In genomic region chr14:54737634-54738033, GRCm38 (mm10) we compare ENCODE assay signal across 19 mouse cellular contexts. TPM values are rescaled to one million over a fixed set of nuclear protein-coding genes. Genes with fewer than 3 reads are reported as not detected.
DNase-seq lines count a peak whose midpoint lies in the region; ATAC-seq and TF ChIP-seq lines count a peak whose summit lies in the region.
"Had no signal": no experiment of that assay in that cellular context is flagged by ENCODE, and none has a peak within 500 bp of the region (broad histone marks: within the 10 kb centered on the region; RNA-seq: fewer than 3 reads in every experiment).

No protein-coding gene starts in this region.

- H3K4me3 ChIP-seq in forebrain, embryonic 10.5 days, result no peak overlapping the region
- no peak overlapping the region for H3K4me3 ChIP-seq in forebrain, embryonic 14.5 days (ENCODE audit: low read depth, low read length)
- no peak overlapping the region for H3K4me3 ChIP-seq in kidney, embryonic 14.5 days (ENCODE audit: low read length)
- H3K4me3 ChIP-seq in stomach, embryonic 14.5 days (ENCODE audit: low read depth, low read length), result no peak overlapping the region
- H3K4me3 ChIP-seq in stomach, postnatal 0 days (ENCODE audit: low read depth, low read length), result no peak overlapping the region
- H3K4me3 ChIP-seq in limb, embryonic 10.5 days, result no peak overlapping the region
- H3K4me3 ChIP-seq: heart, adult 2 months; lung, embryonic 15.5 days; myocyte; stomach, embryonic 15.5 days had no signal

- H3K9me3 ChIP-seq in forebrain, embryonic 10.5 days, result no peaks in the 10 kb centered on the region
- H3K9me3 ChIP-seq in forebrain, embryonic 14.5 days (replicated peaks; ENCODE audit: control insufficient read depth, low read length), result no peaks in the 10 kb centered on the region
- H3K9me3 ChIP-seq in kidney, embryonic 14.5 days (ENCODE audit: control insufficient read depth, low read length), result no peaks in the 10 kb centered on the region
- H3K9me3 ChIP-seq in stomach, embryonic 14.5 days (ENCODE audit: control insufficient read depth, low read depth, low read length), result no peaks in the 10 kb centered on the region
- H3K9me3 ChIP-seq in stomach, postnatal 0 days (ENCODE audit: control insufficient read depth, low read length), result no peaks in the 10 kb centered on the region
- no peaks in the 10 kb centered on the region for H3K9me3 ChIP-seq in limb, embryonic 10.5 days (replicated peaks)
- H3K9me3 ChIP-seq: lung, embryonic 15.5 days; stomach, embryonic 15.5 days had no signal

- no peak for TF ChIP-seq EP300 in stomach, postnatal 0 days (optimal IDR thresholded peaks at IDR 0.05)

- no peak overlapping the region for H3K9ac ChIP-seq in forebrain, embryonic 14.5 days (ENCODE audit: low read length)
- no peak overlapping the region for H3K9ac ChIP-seq in kidney, embryonic 14.5 days (ENCODE audit: low read depth, low read length)
- H3K9ac ChIP-seq in stomach, embryonic 14.5 days (replicated peaks; ENCODE audit: low read depth, low read length), result no peak overlapping the region
- H3K9ac ChIP-seq in stomach, postnatal 0 days (ENCODE audit: low read length), result no peak overlapping the region
- H3K9ac ChIP-seq: lung, embryonic 15.5 days; stomach, embryonic 15.5 days had no signal

- no peaks in the 10 kb centered on the region for H3K36me3 ChIP-seq in forebrain, embryonic 10.5 days (replicated peaks)
- no peaks in the 10 kb centered on the region for H3K36me3 ChIP-seq in forebrain, embryonic 14.5 days (ENCODE audit: control insufficient read depth, insufficient read depth, low read length)
- no peaks in the 10 kb centered on the region for H3K36me3 ChIP-seq in kidney, embryonic 14.5 days (ENCODE audit: control insufficient read depth, insufficient read depth, low read length)
- H3K36me3 ChIP-seq in stomach, embryonic 14.5 days (ENCODE audit: control insufficient read depth, insufficient read depth, low read length), result no peaks in the 10 kb centered on the region
- H3K36me3 ChIP-seq in stomach, postnatal 0 days (ENCODE audit: control insufficient read depth, insufficient read depth, low read length), result no peaks in the 10 kb centered on the region
- H3K36me3 ChIP-seq in limb, embryonic 10.5 days, result no peaks in the 10 kb centered on the region
- H3K36me3 ChIP-seq: lung, embryonic 15.5 days; stomach, embryonic 15.5 days had no signal

- ATAC-seq in forebrain, embryonic 14.5 days, result no peak
- ATAC-seq in kidney, embryonic 14.5 days (ENCODE audit: low FRiP score, low TSS enrichment), result no peak
- ATAC-seq in stomach, embryonic 14.5 days (ENCODE audit: insufficient number of reproducible peaks, insufficient read depth, low FRiP score, low read depth), result no peak
- no peak for ATAC-seq in stomach, postnatal 0 days (ENCODE audit: low FRiP score, low TSS enrichment)
- ATAC-seq: intestine, postnatal 0 days had no signal

- peaks cover 19% of the 10 kb centered on the region for H3K4me1 ChIP-seq in forebrain, embryonic 10.5 days
- no peaks in the 10 kb centered on the region; the same call in 1 of the 2 replicates for H3K4me1 ChIP-seq in forebrain, embryonic 14.5 days (ENCODE audit: control insufficient read depth, insufficient read depth, low read length)
- H3K4me1 ChIP-seq in kidney, embryonic 14.5 days (ENCODE audit: control insufficient read depth, insufficient read depth, low read length), result peaks cover 4% of the 10 kb centered on the region; the same call in 1 of the 2 replicates
- 0 out of 2 replicates have a peak, but pooled peaks cover 3% of the 10 kb centered on the region for H3K4me1 ChIP-seq in stomach, embryonic 14.5 days (ENCODE audit: control insufficient read depth, insufficient read depth, low read length)
- H3K4me1 ChIP-seq in stomach, postnatal 0 days (replicated peaks; ENCODE audit: control insufficient read depth, insufficient read depth), result no peaks in the 10 kb centered on the region
- H3K4me1 ChIP-seq in limb, embryonic 10.5 days, result peaks cover 7% of the 10 kb centered on the region
- H3K4me1 ChIP-seq: lung, embryonic 15.5 days; stomach, embryonic 15.5 days had no signal

- WGBS in forebrain, embryonic 10.5 days, result 52% methylated on average over 10 of the region's 10 CpGs
- 45% methylated on average over 10 of the region's 10 CpGs for WGBS in forebrain, embryonic 14.5 days
- WGBS in kidney, embryonic 14.5 days, result 84% methylated on average over 10 of the region's 10 CpGs
- WGBS in stomach, embryonic 14.5 days, result 84% methylated on average over 10 of the region's 10 CpGs
- WGBS in stomach, postnatal 0 days, result 86% methylated on average over 10 of the region's 10 CpGs
- 83% methylated on average over 10 of the region's 10 CpGs for WGBS in limb, embryonic 10.5 days

- H3K27ac ChIP-seq in forebrain, embryonic 10.5 days, result 0 out of 2 replicates have a peak overlapping the region, but pooled peaks have one; percentile 20
- H3K27ac ChIP-seq in forebrain, embryonic 14.5 days (ENCODE audit: low read depth, low read length), result no peak overlapping the region
- no peak overlapping the region for H3K27ac ChIP-seq in kidney, embryonic 14.5 days (ENCODE audit: low read depth, low read length)
- H3K27ac ChIP-seq in stomach, embryonic 14.5 days (ENCODE audit: low read length), result 0 out of 2 replicates have a peak overlapping the region, but pooled peaks have one; percentile 27
- H3K27ac ChIP-seq in stomach, postnatal 0 days (replicated peaks), result no peak overlapping the region
- H3K27ac ChIP-seq in limb, embryonic 10.5 days, result no peak overlapping the region
- H3K27ac ChIP-seq: heart, adult 2 months; lung, embryonic 15.5 days; stomach, embryonic 15.5 days had no signal

- no peak for TF ChIP-seq CTCF in stomach, postnatal 0 days (IDR thresholded peaks at IDR 0.05; ENCODE audit: low read depth)

- H3K4me2 ChIP-seq in forebrain, embryonic 14.5 days (ENCODE audit: low read length), result no peak overlapping the region
- H3K4me2 ChIP-seq in kidney, embryonic 14.5 days (replicated peaks; ENCODE audit: low read depth, low read length), result no peak overlapping the region
- no peak overlapping the region for H3K4me2 ChIP-seq in stomach, embryonic 14.5 days (replicated peaks; ENCODE audit: low read depth, low read length)
- H3K4me2 ChIP-seq in stomach, postnatal 0 days (replicated peaks; ENCODE audit: low read depth), result no peak overlapping the region
- H3K4me2 ChIP-seq: liver, embryonic 11.5 days; lung, embryonic 15.5 days; stomach, embryonic 15.5 days had no signal

- no peaks in the 10 kb centered on the region for H3K27me3 ChIP-seq in forebrain, embryonic 10.5 days (ENCODE audit: poor library complexity, severe bottlenecking)
- H3K27me3 ChIP-seq in forebrain, embryonic 14.5 days (replicated peaks; ENCODE audit: control insufficient read depth, insufficient read depth, low read length), result no peaks in the 10 kb centered on the region
- H3K27me3 ChIP-seq in kidney, embryonic 14.5 days (ENCODE audit: control insufficient read depth, insufficient read depth, low read length), result no peaks in the 10 kb centered on the region
- H3K27me3 ChIP-seq in stomach, embryonic 14.5 days (ENCODE audit: control insufficient read depth, insufficient read depth, low read length), result no peaks in the 10 kb centered on the region
- H3K27me3 ChIP-seq in stomach, postnatal 0 days (ENCODE audit: control insufficient read depth, insufficient read depth, low read length), result no peaks in the 10 kb centered on the region
- H3K27me3 ChIP-seq in limb, embryonic 10.5 days (ENCODE audit: low read depth, poor library complexity, severe bottlenecking), result no peaks in the 10 kb centered on the region
- H3K27me3 ChIP-seq: lung, embryonic 15.5 days; stomach, embryonic 15.5 days had no signal

- no peak for DNase-seq in forebrain, embryonic 10.5 days (ENCODE audit: extremely low spot score, low spot score)
- no peak for DNase-seq in forebrain, embryonic 14.5 days (ENCODE audit: low spot score)
- peak; percentile 30 for DNase-seq in kidney, adult 11 months
- no peak for DNase-seq in stomach, postnatal 0 days (ENCODE audit: low spot score)
- no peak for DNase-seq in adrenal gland, postnatal 10 days
- DNase-seq in limb, embryonic 10.5 days (ENCODE audit: low spot score), result no peak
- DNase-seq: adrenal gland, adult 2 months; heart, adult 2 months; thymus, postnatal 36 days had no signal

RNA-seq across cellular contexts. Expression of gene Cebpe, which starts 25.7 kb away (rescaled TPM):
- polyA plus RNA-seq in forebrain, embryonic 10.5 days (2016; fragmentation: Nextera tagmentation; extraction: Ambion mirVana), result not detected in 2 replicates
- not detected in 2 replicates for polyA plus RNA-seq in forebrain, embryonic 14.5 days (2014; fragmentation: Nextera tagmentation; extraction: Ambion mirVana)
- not detected in 2 replicates for polyA plus RNA-seq in kidney, embryonic 14.5 days (2014; fragmentation: Nextera tagmentation; extraction: Ambion mirVana)
- polyA plus RNA-seq in stomach, embryonic 14.5 days (2014; fragmentation: Nextera tagmentation; extraction: Ambion mirVana), result 0.69 TPM in 1 of 2 replicates, not detected in the other
- polyA plus RNA-seq in stomach, postnatal 0 days (2015; fragmentation: Nextera tagmentation; extraction: Ambion mirVana), result 0.10 TPM in 1 of 2 replicates, not detected in the other
- under 1 TPM; 0.57 to 0.70 TPM for total RNA-seq in adrenal gland, postnatal 10 days (2021)
- polyA plus RNA-seq in limb, embryonic 10.5 days (2016; fragmentation: Nextera tagmentation; extraction: Ambion mirVana), result not detected in 2 replicates
- total RNA-seq: adrenal gland, adult 2 months; heart, adult 2 months; left cerebral cortex, postnatal 14 days had no signal
- polyA plus RNA-seq: heart, postnatal 0 days; intestine, postnatal 0 days; lung, embryonic 15.5 days; myocyte had no signal

RNA-seq across cellular contexts. Expression of gene Gm29776, which starts 39.0 kb away (rescaled TPM):
- not detected in 2 replicates for polyA plus RNA-seq in forebrain, embryonic 10.5 days (2016; fragmentation: Nextera tagmentation; extraction: Ambion mirVana)
- polyA plus RNA-seq in forebrain, embryonic 14.5 days (2014; fragmentation: Nextera tagmentation; extraction: Ambion mirVana), result 0.14 and 0.15 TPM in 2 replicates
- polyA plus RNA-seq in kidney, embryonic 14.5 days (2014; fragmentation: Nextera tagmentation; extraction: Ambion mirVana), result 0.08 and 0.16 TPM in 2 replicates
- polyA plus RNA-seq in stomach, embryonic 14.5 days (2014; fragmentation: Nextera tagmentation; extraction: Ambion mirVana), result 0.17 and 0.24 TPM in 2 replicates
- 0.08 and 0.11 TPM in 2 replicates for polyA plus RNA-seq in stomach, postnatal 0 days (2015; fragmentation: Nextera tagmentation; extraction: Ambion mirVana)
- total RNA-seq in adrenal gland, postnatal 10 days (2021), result not detected
- 0.10 and 0.16 TPM in 2 replicates for polyA plus RNA-seq in limb, embryonic 10.5 days (2016; fragmentation: Nextera tagmentation; extraction: Ambion mirVana)
- total RNA-seq: adrenal gland, adult 2 months; heart, adult 2 months; left cerebral cortex, postnatal 14 days; megakaryocyte progenitor cell, adult 5-6 weeks had no signal
- polyA plus RNA-seq: intestine, postnatal 0 days had no signal

RNA-seq across cellular contexts. Expression of gene Slc7a8, which starts 44.1 kb away (rescaled TPM):
- 1.0 and 2.3 TPM in 2 replicates for polyA plus RNA-seq in forebrain, embryonic 10.5 days (2016; fragmentation: Nextera tagmentation; extraction: Ambion mirVana)
- polyA plus RNA-seq in forebrain, embryonic 14.5 days (2014; fragmentation: Nextera tagmentation; extraction: Ambion mirVana), result 6.9 and 9.8 TPM in 2 replicates
- polyA plus RNA-seq in kidney, embryonic 14.5 days (2014; fragmentation: Nextera tagmentation; extraction: Ambion mirVana), result 5.8 and 12.1 TPM in 2 replicates
- polyA plus RNA-seq in stomach, embryonic 14.5 days (2014; fragmentation: Nextera tagmentation; extraction: Ambion mirVana), result 5.4 and 5.8 TPM in 2 replicates
- 3.1 and 4.2 TPM in 2 replicates for polyA plus RNA-seq in stomach, postnatal 0 days (2015; fragmentation: Nextera tagmentation; extraction: Ambion mirVana)
- total RNA-seq in adrenal gland, postnatal 10 days (2021), result 10 to 100 TPM; 29.4 to 30.6 TPM
- 0.50 and 0.77 TPM in 2 replicates for polyA plus RNA-seq in limb, embryonic 10.5 days (2016; fragmentation: Nextera tagmentation; extraction: Ambion mirVana)
- polyA plus RNA-seq: myocyte had no signal

RNA-seq across cellular contexts. Expression of gene Acin1, which starts 50.9 kb away (rescaled TPM):
- 142 and 146 TPM in 2 replicates for polyA plus RNA-seq in forebrain, embryonic 10.5 days (2016; fragmentation: Nextera tagmentation; extraction: Ambion mirVana)
- polyA plus RNA-seq in forebrain, embryonic 14.5 days (2014; fragmentation: Nextera tagmentation; extraction: Ambion mirVana), result 121 and 140 TPM in 2 replicates
- 161 and 169 TPM in 2 replicates for polyA plus RNA-seq in kidney, embryonic 14.5 days (2014; fragmentation: Nextera tagmentation; extraction: Ambion mirVana)
- polyA plus RNA-seq in stomach, embryonic 14.5 days (2014; fragmentation: Nextera tagmentation; extraction: Ambion mirVana), result 145 and 147 TPM in 2 replicates
- 37.0 and 46.9 TPM in 2 replicates for polyA plus RNA-seq in stomach, postnatal 0 days (2015; fragmentation: Nextera tagmentation; extraction: Ambion mirVana)
- 100 to 1,000 TPM; 132 to 167 TPM for total RNA-seq in adrenal gland, postnatal 10 days (2021)
- 142 and 144 TPM in 2 replicates for polyA plus RNA-seq in limb, embryonic 10.5 days (2016; fragmentation: Nextera tagmentation; extraction: Ambion mirVana)

RNA-seq across cellular contexts. Expression of gene 1700123O20Rik, which starts 51.6 kb away (rescaled TPM):
- 104 and 109 TPM in 2 replicates for polyA plus RNA-seq in forebrain, embryonic 10.5 days (2016; fragmentation: Nextera tagmentation; extraction: Ambion mirVana)
- 89.3 and 91.5 TPM in 2 replicates for polyA plus RNA-seq in forebrain, embryonic 14.5 days (2014; fragmentation: Nextera tagmentation; extraction: Ambion mirVana)
- 89.8 and 110 TPM in 2 replicates for polyA plus RNA-seq in kidney, embryonic 14.5 days (2014; fragmentation: Nextera tagmentation; extraction: Ambion mirVana)
- 82.9 and 88.9 TPM in 2 replicates for polyA plus RNA-seq in stomach, embryonic 14.5 days (2014; fragmentation: Nextera tagmentation; extraction: Ambion mirVana)
- polyA plus RNA-seq in stomach, postnatal 0 days (2015; fragmentation: Nextera tagmentation; extraction: Ambion mirVana), result 60.8 and 61.7 TPM in 2 replicates
- 10 to 100 TPM; 35.5 to 36.6 TPM for total RNA-seq in adrenal gland, postnatal 10 days (2021)
- 112 and 116 TPM in 2 replicates for polyA plus RNA-seq in limb, embryonic 10.5 days (2016; fragmentation: Nextera tagmentation; extraction: Ambion mirVana)

Comparison
In these comparisons a context has a peak if more than half of its experiments do, and no peak if none do; other contexts are left out.
1. H3K27ac ChIP-seq: peak in forebrain, embryonic 10.5 days (single experiment) and stomach, embryonic 14.5 days (single experiment); none in forebrain, embryonic 14.5 days (single experiment), kidney, embryonic 14.5 days (single experiment), stomach, postnatal 0 days (single experiment) and limb, embryonic 10.5 days (single experiment).